Mouse (Mus musculus) myocyte (in vitro differentiated cells): ENCODE measurements at regions not wholly inside any gene's neighbourhood (a gene's known extent, or its start where the extent isn't known, plus 50 kb on each side); places are given as distances from the start of the nearest gene placed in this dataset.

Experiments used
- POLR2A ChIP-seq: IDR thresholded peaks from one replicate; pipeline ENCODE4 v1.6.1; 2011; ENCODE audit warnings: low read depth, mild to moderate bottlenecking, control low read depth, moderate library complexity; ENCODE audit not compliant: insufficient read length
- SRF ChIP-seq: IDR thresholded peaks from one replicate; pipeline ENCODE4 v1.6.1; 2011; ENCODE audit warnings: low read depth; ENCODE audit not compliant: control insufficient read depth, insufficient read length

GRCm38 (mm10) chr14:9060058-9060457 lies 394.0 kb upstream of the 4930452B06Rik start:
- TF ChIP-seq POLR2A (no peak), SRF (no peak)
